ENCODE assay signal across 32 mouse cellular contexts in the genomic region with DNA sequence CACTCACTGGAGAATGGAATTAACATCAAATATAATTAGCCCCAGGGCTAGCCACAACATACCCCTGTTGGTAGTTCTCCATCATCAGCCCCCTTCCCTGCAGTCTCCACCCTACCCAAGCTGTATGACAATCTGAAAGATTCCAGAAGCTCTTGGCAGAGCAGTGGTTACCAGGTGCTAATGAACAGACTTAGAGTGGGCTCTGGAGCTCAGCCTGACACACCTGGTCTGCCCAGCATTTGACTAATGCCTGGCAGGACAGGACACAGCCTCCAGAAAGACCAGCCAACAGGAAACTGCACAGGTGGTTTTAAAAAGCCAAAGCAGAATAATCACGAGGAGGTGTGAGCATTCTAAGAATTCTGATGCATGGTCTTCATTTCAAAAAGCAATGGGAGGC. TPM values are rescaled to one million over a fixed set of nuclear protein-coding genes. Genes with fewer than 3 reads are reported as not detected.
A peak's percentile ranks its signal among the peaks of the same experiment; 100 is the strongest.
DNase-seq lines count a peak whose midpoint lies in the region; ATAC-seq and TF ChIP-seq lines count a peak whose summit lies in the region.
"Had no signal": no experiment of that assay in that cellular context is flagged by ENCODE, and none has a peak within 500 bp of the region (broad histone marks: within the 10 kb centered on the region; RNA-seq: fewer than 3 reads in every experiment).

No protein-coding gene starts in this region.

- no peaks in the 10 kb centered on the region for H3K27me3 ChIP-seq in limb, embryonic 12.5 days
- no peaks in the 10 kb centered on the region for H3K27me3 ChIP-seq in limb, embryonic 10.5 days (ENCODE audit: low read depth, poor library complexity, severe bottlenecking)
- H3K27me3 ChIP-seq in midbrain, embryonic 13.5 days: no peaks in the 10 kb centered on the region
- H3K27me3 ChIP-seq: embryonic facial prominence, embryonic 13.5 days; forebrain, embryonic 12.5 days; forebrain, embryonic 15.5 days; heart, embryonic 12.5 days; heart, embryonic 15.5 days; hindbrain, embryonic 13.5 days; intestine, embryonic 15.5 days; Patski had no signal

- no peak overlapping the region for H3K4me3 ChIP-seq in limb, embryonic 12.5 days (replicated peaks)
- no peak overlapping the region for H3K4me3 ChIP-seq in limb, embryonic 10.5 days
- H3K4me3 ChIP-seq in ES-E14 (ENCODE audit: insufficient read depth in 1 of 2, low read depth in 1 of 2, low read length in 2 of 2, poor library complexity in 1 of 2, severe bottlenecking in 1 of 2): no peak overlapping the region
- H3K4me3 ChIP-seq in midbrain, embryonic 13.5 days (replicated peaks): no peak overlapping the region
- H3K4me3 ChIP-seq: embryonic facial prominence, embryonic 10.5 days; embryonic facial prominence, embryonic 13.5 days; erythroblast, embryonic 14.5 days; forebrain, embryonic 12.5 days; forebrain, embryonic 15.5 days; heart, embryonic 12.5 days; heart, embryonic 15.5 days; hindbrain, embryonic 10.5 days; hindbrain, embryonic 13.5 days; intestine, embryonic 15.5 days had no signal

- no peaks in the 10 kb centered on the region for H3K36me3 ChIP-seq in limb, embryonic 12.5 days
- no peaks in the 10 kb centered on the region for H3K36me3 ChIP-seq in limb, embryonic 10.5 days
- peaks cover 4% of the 10 kb centered on the region; the same call in 1 of the 2 replicates for H3K36me3 ChIP-seq in ES-E14 (ENCODE audit: control insufficient read depth, insufficient read depth, low read length, poor library complexity, severe bottlenecking)
- no peaks in the 10 kb centered on the region for H3K36me3 ChIP-seq in midbrain, embryonic 13.5 days
- H3K36me3 ChIP-seq: embryonic facial prominence, embryonic 10.5 days; embryonic facial prominence, embryonic 13.5 days; forebrain, embryonic 12.5 days; forebrain, embryonic 15.5 days; heart, embryonic 12.5 days; heart, embryonic 15.5 days; hindbrain, embryonic 10.5 days; hindbrain, embryonic 13.5 days; intestine, embryonic 15.5 days had no signal

- H3K4me1 ChIP-seq in limb, embryonic 12.5 days (replicated peaks): peaks cover 6% of the 10 kb centered on the region
- peaks cover 3% of the 10 kb centered on the region; the same call in 1 of the 2 replicates for H3K4me1 ChIP-seq in limb, embryonic 10.5 days
- peaks cover 3% of the 10 kb centered on the region in 2 experiments; a peak in 3 of 4 replicates for H3K4me1 ChIP-seq in ES-E14 (ENCODE audit: control insufficient read depth in 2 of 2, insufficient read depth in 2 of 2, low read length in 2 of 2, poor library complexity in 1 of 2)
- H3K4me1 ChIP-seq in midbrain, embryonic 13.5 days (replicated peaks): no peaks in the 10 kb centered on the region
- H3K4me1 ChIP-seq: embryonic facial prominence, embryonic 10.5 days; embryonic facial prominence, embryonic 13.5 days; forebrain, embryonic 12.5 days; forebrain, embryonic 15.5 days; heart, embryonic 12.5 days; heart, embryonic 15.5 days; hindbrain, embryonic 10.5 days; hindbrain, embryonic 13.5 days; intestine, embryonic 15.5 days had no signal

- DNase-seq in limb, embryonic 10.5 days (ENCODE audit: low spot score): no peak
- DNase-seq in ES-E14 (ENCODE audit: low read depth, low spot score): no peak
- DNase-seq in ZHBTc4 (ENCODE audit: low read depth, low spot score): peak; percentile 67
- no peak for DNase-seq in B cell, adult 2 months
- DNase-seq: adrenal gland, adult 8-10 months; adrenal gland, postnatal 25 days; cerebellum, adult 11-12 months; cerebellum, adult 9-11 months; cerebellum, postnatal 25 days; embryo, embryonic 11 days; gastrocnemius, postnatal 10 days; gastrocnemius, postnatal 36 days; heart, postnatal 10 days; heart, postnatal 36 days; kidney, adult 18-20 months had no signal

- peak; percentile 30; the same call in 1 of the 2 replicates for ATAC-seq in limb, embryonic 12.5 days (ENCODE audit: insufficient number of reproducible peaks, insufficient read depth, low FRiP score, low TSS enrichment, low read depth)
- no peak for ATAC-seq in midbrain, embryonic 13.5 days
- ATAC-seq: activated CD4-positive, CD25-positive, alpha-beta regulatory T cell, adult 4 months; forebrain, embryonic 15.5 days; hindbrain, embryonic 16.5 days; intestine, embryonic 15.5 days; Patski had no signal

- in situ Hi-C loops in ES-E14 (cut with MboI; ENCODE audit: low sequenced_read_pairs in 2 of 2, unreplicated experiment in 2 of 2): loop anchor here (10.0 to 25.0 kb wide), 2 partner anchors 339 to 341 kb away; partner anchors contain the start of gene Rbmxl2 (in 1 of the 2)

- WGBS in limb, embryonic 12.5 days: 48% methylated on average over 1 of the region's 1 CpGs
- WGBS in limb, embryonic 10.5 days: 79% methylated on average over 1 of the region's 1 CpGs
- 90% methylated on average over 1 of the region's 1 CpGs for WGBS in midbrain, embryonic 13.5 days

- no peaks in the 10 kb centered on the region for H3K9me3 ChIP-seq in limb, embryonic 12.5 days
- H3K9me3 ChIP-seq in limb, embryonic 10.5 days (replicated peaks): no peaks in the 10 kb centered on the region
- no peaks in the 10 kb centered on the region for H3K9me3 ChIP-seq in ES-E14 (ENCODE audit: control insufficient read depth, insufficient read depth, low read depth, low read length)
- H3K9me3 ChIP-seq in midbrain, embryonic 13.5 days: no peaks in the 10 kb centered on the region
- H3K9me3 ChIP-seq: embryonic facial prominence, embryonic 10.5 days; embryonic facial prominence, embryonic 13.5 days; forebrain, embryonic 12.5 days; forebrain, embryonic 15.5 days; heart, embryonic 12.5 days; heart, embryonic 15.5 days; hindbrain, embryonic 10.5 days; hindbrain, embryonic 13.5 days; intestine, embryonic 15.5 days had no signal

- H3K27ac ChIP-seq in limb, embryonic 12.5 days: no peak overlapping the region
- no peak overlapping the region for H3K27ac ChIP-seq in limb, embryonic 10.5 days
- H3K27ac ChIP-seq in ES-E14 (ENCODE audit: insufficient read depth, low read depth, low read length, poor library complexity, severe bottlenecking): peak overlapping the region; percentile 80
- no peak overlapping the region for H3K27ac ChIP-seq in midbrain, embryonic 13.5 days
- H3K27ac ChIP-seq: embryonic facial prominence, embryonic 10.5 days; embryonic facial prominence, embryonic 13.5 days; forebrain, embryonic 12.5 days; forebrain, embryonic 15.5 days; heart, embryonic 15.5 days; hindbrain, embryonic 10.5 days; hindbrain, embryonic 13.5 days; intestine, embryonic 15.5 days had no signal

- no peak overlapping the region for H3K4me2 ChIP-seq in limb, embryonic 12.5 days
- H3K4me2 ChIP-seq in midbrain, embryonic 13.5 days (replicated peaks): no peak overlapping the region
- H3K4me2 ChIP-seq: embryonic facial prominence, embryonic 13.5 days; forebrain, embryonic 12.5 days; forebrain, embryonic 15.5 days; heart, embryonic 12.5 days; heart, embryonic 15.5 days; hindbrain, embryonic 13.5 days; intestine, embryonic 15.5 days had no signal

- no peak overlapping the region for H3K9ac ChIP-seq in limb, embryonic 12.5 days (replicated peaks)
- H3K9ac ChIP-seq in ES-E14 (ENCODE audit: insufficient read depth, low read depth, low read length, poor library complexity, severe bottlenecking): no peak overlapping the region
- no peak overlapping the region for H3K9ac ChIP-seq in midbrain, embryonic 13.5 days (replicated peaks)
- H3K9ac ChIP-seq: embryonic facial prominence, embryonic 13.5 days; forebrain, embryonic 12.5 days; forebrain, embryonic 15.5 days; heart, embryonic 12.5 days; heart, embryonic 15.5 days; hindbrain, embryonic 13.5 days; intestine, embryonic 15.5 days had no signal

TF ChIP-seq in ES-E14, 5 proteins besides CTCF, POLR2A, EP300 and RAD21:
- TF ChIP-seq MAFK (IDR thresholded peaks at IDR 0.05; ENCODE audit: insufficient read depth, low read depth, low read length) (peak; percentile 44; the same call in 1 of the 2 replicates), ZC3H11A (IDR thresholded peaks at IDR 0.05; ENCODE audit: borderline replicate concordance, low read depth, low read length) (no peak)

RNA-seq across cellular contexts. Expression of gene Olfml1, which starts 13.8 kb away (rescaled TPM):
- 30.2 and 32.1 TPM in 2 replicates for polyA plus RNA-seq in limb, embryonic 12.5 days (2016; fragmentation: Nextera tagmentation; extraction: Ambion mirVana)
- polyA plus RNA-seq in limb, embryonic 10.5 days (2016; fragmentation: Nextera tagmentation; extraction: Ambion mirVana): 9.7 and 22.3 TPM in 2 replicates
- 0.94 and 2.7 TPM in 2 replicates for total RNA-seq in ES-E14 (2012; rRNA removed)
- 2.4 and 2.5 TPM in 2 replicates for polyA plus RNA-seq in midbrain, embryonic 13.5 days (2015; fragmentation: Nextera tagmentation; extraction: Ambion mirVana)
- total RNA-seq: common myeloid progenitor, adult 5-6 weeks; granulocyte monocyte progenitor cell, adult 5-6 weeks had no signal
- polyA plus RNA-seq: activated CD4-positive, CD25-positive, alpha-beta regulatory T cell, adult 4 months; erythroblast, embryonic 14.5 days; Patski had no signal

RNA-seq across cellular contexts. Expression of gene Ppfibp2, which starts 41.5 kb away (rescaled TPM):
- polyA plus RNA-seq in limb, embryonic 12.5 days (2016; fragmentation: Nextera tagmentation; extraction: Ambion mirVana): 14.1 and 15.1 TPM in 2 replicates
- polyA plus RNA-seq in limb, embryonic 10.5 days (2016; fragmentation: Nextera tagmentation; extraction: Ambion mirVana): 22.0 and 24.9 TPM in 2 replicates
- total RNA-seq in ES-E14 (2012; rRNA removed): 6.0 and 10.8 TPM in 2 replicates
- polyA plus RNA-seq in midbrain, embryonic 13.5 days (2015; fragmentation: Nextera tagmentation; extraction: Ambion mirVana): 1.2 and 1.3 TPM in 2 replicates
